Mouse (Mus musculus) kidney, adult 8-10 months (tissue): ENCODE results near the gene Cdca4.

Experiments
- DNase-seq, 2 experiments: peaks; one replicate each; pipeline ENCODE4 v3.0.0; 2022

Gene Cdca4

GRCm38 (mm10) chr12:112829244-112829864 lies at the start of gene Cdca4:
Gene Cdca4 (minus strand): TSS chr12:112829423.
- DNase-seq = peak; percentile 96 to 97

GRCm38 (mm10) chr12:112877607-112878020 lies 48.4 kb upstream of the Cdca4 start:
- DNase-seq = no peak

GRCm38 (mm10) chr12:112877073-112877576 lies 47.9 kb upstream of the Cdca4 start:
- DNase-seq = no peak

- DNase-seq = peak; percentile 70 to 80
Observed at GRCm38 (mm10) chr12:112876332-112877072, 47.3 kb upstream of the Cdca4 start.

- peak; percentile 78 to 90 for DNase-seq
Observed at GRCm38 (mm10) chr12:112875225-112876013, 46.2 kb upstream of the Cdca4 start.

- no peak for DNase-seq
Observed at GRCm38 (mm10) chr12:112874199-112874598, 45.0 kb upstream of the Cdca4 start.

- DNase-seq = peak in 1 of 2 experiments; percentile 66
Observed at GRCm38 (mm10) chr12:112873452-112874190, 44.4 kb upstream of the Cdca4 start.

GRCm38 (mm10) chr12:112872991-112873390 lies 43.8 kb upstream of the Cdca4 start:
- DNase-seq = no peak

- DNase-seq = no peak
Observed at GRCm38 (mm10) chr12:112871272-112871671, 42.0 kb upstream of the Cdca4 start.

GRCm38 (mm10) chr12:112870775-112871174 lies 41.6 kb upstream of the Cdca4 start:
- no peak for DNase-seq

GRCm38 (mm10) chr12:112869783-112870204 lies 40.6 kb upstream of the Cdca4 start:
- DNase-seq = no peak

- DNase-seq = no peak
Observed at GRCm38 (mm10) chr12:112868178-112869087, 39.2 kb upstream of the Cdca4 start, which contains the start of gene Gpr132. Gene Gpr132 (minus strand): TSS chr12:112868228.

GRCm38 (mm10) chr12:112867106-112867674 lies 38.0 kb upstream of the Cdca4 start:
- no peak for DNase-seq

GRCm38 (mm10) chr12:112866467-112867080 lies 37.4 kb upstream of the Cdca4 start:
- DNase-seq = no peak

- DNase-seq = no peak
Observed at GRCm38 (mm10) chr12:112864804-112865203, 35.6 kb upstream of the Cdca4 start.

- DNase-seq = no peak
Observed at GRCm38 (mm10) chr12:112861911-112862321, 32.7 kb upstream of the Cdca4 start.

- DNase-seq = no peak
Observed at GRCm38 (mm10) chr12:112860765-112861164, 31.5 kb upstream of the Cdca4 start.

- DNase-seq = no peak
Observed at GRCm38 (mm10) chr12:112859930-112860329, 30.7 kb upstream of the Cdca4 start.

- DNase-seq = no peak
Observed at GRCm38 (mm10) chr12:112858581-112859336, 29.5 kb upstream of the Cdca4 start.
